Mouse (Mus musculus) heart, embryonic 11.5 days (tissue): ENCODE measurements around the gene Ado. TPM values are rescaled to one million over a fixed set of nuclear protein-coding genes. Genes with fewer than 3 reads are reported as not detected.

Experiments
- ATAC-seq: fragments of 200-750 bp; cut with Nextera tagmentation; replicated peaks from 2 replicates; pipeline ENCODE4 v1.8.0; 2017; ENCODE audit warnings: moderate library complexity; ENCODE audit not compliant: insufficient number of reproducible peaks, low FRiP score, low TSS enrichment
- H3K27ac ChIP-seq: fragments of 300-500 bp; sonication (generic); 2 replicates; pipeline ENCODE4 v1.5.1; 2014; ENCODE audit warnings: mild to moderate bottlenecking, low read depth, low read length
- H3K27me3 ChIP-seq: fragments of 300-500 bp; sonication (generic); 2 replicates; pipeline ENCODE4 v1.6.1; 2014; ENCODE audit warnings: mild to moderate bottlenecking, low read length, mixed read lengths; ENCODE audit not compliant: control insufficient read depth, insufficient read depth
- H3K36me3 ChIP-seq: fragments of 300-500 bp; sonication (generic); 2 replicates; pipeline ENCODE4 v1.6.1; 2014; ENCODE audit warnings: mild to moderate bottlenecking, low read length, moderate library complexity, mixed read lengths; ENCODE audit not compliant: control insufficient read depth, insufficient read depth
- H3K4me1 ChIP-seq: fragments of 300-500 bp; sonication (generic); 2 replicates; pipeline ENCODE4 v1.6.1; 2014; ENCODE audit warnings: low read length; ENCODE audit not compliant: control insufficient read depth, insufficient read depth
- H3K4me2 ChIP-seq: fragments of 300-500 bp; sonication (generic); 2 replicates; pipeline ENCODE4 v1.6.1; 2014; ENCODE audit warnings: mild to moderate bottlenecking, moderate library complexity
- H3K4me3 ChIP-seq: fragments of 300-500 bp; sonication (generic); 2 replicates; pipeline ENCODE4 v1.5.1; 2014; ENCODE audit warnings: low read depth, low read length
- H3K9ac ChIP-seq: fragments of 300-500 bp; sonication (generic); 2 replicates; pipeline ENCODE4 v1.6.1; 2014; ENCODE audit warnings: mild to moderate bottlenecking, low read depth, low read length, moderate library complexity
- H3K9me3 ChIP-seq: fragments of 300-500 bp; sonication (generic); replicated peaks from 2 replicates; pipeline ENCODE4 v1.6.1; 2016; ENCODE audit warnings: low read length; ENCODE audit not compliant: control insufficient read depth
- WGBS: fragments of 180-500 bp; shearing (Covaris S2); extraction: QIAGEN DNeasy Blood & Tissue Kit; methylation state at CpG from one replicate; pipeline ENCODE4 v1.1.7; 2014; ENCODE audit not compliant: insufficient replicate concordance; 5-methylcytosine and 5-hydroxymethylcytosine counted together
- polyA plus RNA-seq: library from polyadenylated mRNA; unstranded; fragments of >200 nt; fragmentation: Nextera tagmentation; extraction: Ambion mirVana; gene quantifications from 2 replicates; pipeline ENCODE4 v1.2.1, GENCODE M21; 2014

Gene Ado
- polyA plus RNA-seq, result 54.3 and 57.7 TPM in 2 replicates

DNA sequence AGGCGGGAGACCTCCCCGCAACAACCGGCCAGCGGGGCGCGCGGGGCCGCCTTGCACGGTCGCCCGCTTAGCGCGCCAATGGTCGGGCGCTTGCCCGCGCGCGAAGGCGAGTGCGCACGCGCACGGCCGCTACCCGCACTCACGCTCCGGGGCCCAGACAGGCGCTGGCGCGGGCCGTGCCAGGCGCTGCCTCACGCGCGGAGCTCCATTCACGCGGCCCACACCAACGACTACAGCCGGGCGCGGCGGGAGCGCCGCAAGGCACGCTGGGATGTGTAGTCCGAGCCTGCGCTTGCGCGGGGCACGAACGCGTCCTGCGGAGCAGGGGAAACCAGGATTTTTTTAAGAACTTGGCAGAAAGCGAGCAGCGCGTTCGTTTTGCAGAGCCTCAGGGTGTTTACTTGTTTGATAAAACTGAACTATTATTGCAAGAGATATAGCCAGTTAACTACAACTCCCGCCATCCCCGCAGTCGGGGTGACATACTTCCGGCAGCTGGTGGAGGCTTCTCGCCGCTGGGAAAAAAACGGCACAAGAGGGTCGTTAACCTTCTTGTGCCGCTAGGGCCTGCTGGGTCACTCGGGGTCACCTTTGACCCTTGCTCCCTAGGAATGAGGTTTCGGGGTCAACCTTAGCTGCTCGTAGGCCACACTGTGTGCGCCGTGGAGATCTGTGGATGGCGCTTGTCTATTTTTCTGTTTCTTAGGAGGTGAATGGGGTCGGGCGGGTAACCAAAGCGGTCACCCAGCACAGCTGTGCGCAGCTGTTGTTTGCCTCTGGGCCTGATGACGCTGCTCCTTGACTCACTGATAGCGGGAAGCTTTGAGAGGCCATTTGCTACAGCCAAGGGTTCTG, at the start of gene Ado:
Gene Ado, minus strand, starts transcription at position 79 of the 855 bp plus-strand sequence.
- H3K9ac ChIP-seq, result peak within 1 kb of the TSS; percentile 86
- peak within 1 kb of the TSS; percentile 97 for H3K4me2 ChIP-seq
- peaks cover 24% of the 10 kb centered on the region for H3K4me1 ChIP-seq
- WGBS, result under 1% methylated on average over 79 of the region's 79 CpGs
- H3K9me3 ChIP-seq, result no peaks in the 10 kb centered on the region
- H3K27ac ChIP-seq, result peak within 1 kb of the TSS; percentile 84
- H3K4me3 ChIP-seq, result peak within 1 kb of the TSS; percentile 71
- peak; percentile 91 for ATAC-seq
- H3K36me3 ChIP-seq, result no peaks in the 10 kb centered on the region
- no peaks in the 10 kb centered on the region for H3K27me3 ChIP-seq

GRCm38 (mm10) chr10:67595278-67595677, 46.5 kb upstream of the Ado start:
- H3K9me3 ChIP-seq, result no peaks in the 10 kb centered on the region
- no peaks in the 10 kb centered on the region for H3K4me1 ChIP-seq
- no peak overlapping the region for H3K9ac ChIP-seq
- no peak overlapping the region for H3K4me3 ChIP-seq
- no peak overlapping the region for H3K27ac ChIP-seq
- H3K27me3 ChIP-seq, result no peaks in the 10 kb centered on the region
- H3K4me2 ChIP-seq, result no peak overlapping the region
- no peak for ATAC-seq
- H3K36me3 ChIP-seq, result no peaks in the 10 kb centered on the region
- 81% methylated on average over 3 of the region's 3 CpGs for WGBS

DNA sequence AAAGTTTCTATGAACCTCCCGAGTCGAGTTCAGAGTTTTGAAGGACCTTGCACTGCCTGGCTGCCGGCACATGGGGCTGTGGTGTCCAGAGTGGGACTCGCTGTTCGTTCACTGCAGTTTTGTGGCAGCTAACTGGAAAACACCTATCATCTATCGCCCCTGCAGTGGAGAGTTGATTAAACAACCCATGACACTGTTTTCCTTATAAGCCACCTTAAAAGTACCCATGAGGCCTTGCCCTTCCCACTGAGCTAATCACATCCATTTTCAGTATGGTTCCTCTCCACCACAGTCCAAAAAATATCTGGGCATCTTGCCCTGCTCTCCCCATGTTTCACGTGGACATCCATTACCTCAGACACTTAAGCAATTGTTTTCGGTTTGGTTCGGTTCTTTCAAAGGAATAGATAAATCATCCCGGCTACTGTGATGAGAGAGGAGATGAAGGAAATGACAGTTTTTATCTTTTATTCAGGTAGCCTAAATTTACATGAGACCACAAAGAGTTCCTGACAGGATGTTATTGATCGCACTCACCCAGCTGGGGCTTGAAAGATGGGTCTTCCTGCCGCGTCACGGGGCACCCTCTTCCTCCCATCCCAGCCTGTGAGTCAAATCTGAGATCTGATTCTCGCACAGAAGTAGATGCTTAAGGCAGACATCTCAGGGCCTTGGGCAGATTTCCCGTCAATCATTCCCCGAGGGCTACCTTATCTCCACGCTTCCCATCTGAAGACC, 37.3 kb upstream of the Ado start:
- H3K9me3 ChIP-seq, result no peaks in the 10 kb centered on the region
- H3K4me1 ChIP-seq, result no peaks in the 10 kb centered on the region
- no peak overlapping the region for H3K9ac ChIP-seq
- ATAC-seq, result no peak
- no peaks in the 10 kb centered on the region for H3K36me3 ChIP-seq
- 77% methylated on average over 18 of the region's 18 CpGs for WGBS
- H3K27me3 ChIP-seq, result no peaks in the 10 kb centered on the region
- no peak overlapping the region for H3K4me2 ChIP-seq
- no peak overlapping the region for H3K4me3 ChIP-seq
- H3K27ac ChIP-seq, result no peak overlapping the region

- no peaks in the 10 kb centered on the region for H3K27me3 ChIP-seq
- no peaks in the 10 kb centered on the region for H3K36me3 ChIP-seq
- ATAC-seq, result no peak
- H3K4me2 ChIP-seq, result no peak overlapping the region
- no peak overlapping the region for H3K4me3 ChIP-seq
- no peak overlapping the region for H3K9ac ChIP-seq
- H3K27ac ChIP-seq, result no peak overlapping the region
- no peaks in the 10 kb centered on the region for H3K9me3 ChIP-seq
- WGBS, result 63% methylated on average over 12 of the region's 12 CpGs
- H3K4me1 ChIP-seq, result peaks cover 3% of the 10 kb centered on the region; the same call in 1 of the 2 replicates
Measured at GRCm38 (mm10) chr10:67581698-67582285, 33.0 kb upstream of the Ado start.

GRCm38 (mm10) chr10:67579830-67580229, 31.1 kb upstream of the Ado start:
- no peaks in the 10 kb centered on the region for H3K27me3 ChIP-seq
- no peak overlapping the region for H3K4me2 ChIP-seq
- H3K4me3 ChIP-seq, result no peak overlapping the region
- H3K36me3 ChIP-seq, result no peaks in the 10 kb centered on the region
- H3K27ac ChIP-seq, result no peak overlapping the region
- no peak overlapping the region for H3K9ac ChIP-seq
- H3K9me3 ChIP-seq, result no peaks in the 10 kb centered on the region
- WGBS, result 86% methylated on average over 4 of the region's 4 CpGs
- peaks cover 3% of the 10 kb centered on the region; the same call in 1 of the 2 replicates for H3K4me1 ChIP-seq
- ATAC-seq, result no peak

DNA sequence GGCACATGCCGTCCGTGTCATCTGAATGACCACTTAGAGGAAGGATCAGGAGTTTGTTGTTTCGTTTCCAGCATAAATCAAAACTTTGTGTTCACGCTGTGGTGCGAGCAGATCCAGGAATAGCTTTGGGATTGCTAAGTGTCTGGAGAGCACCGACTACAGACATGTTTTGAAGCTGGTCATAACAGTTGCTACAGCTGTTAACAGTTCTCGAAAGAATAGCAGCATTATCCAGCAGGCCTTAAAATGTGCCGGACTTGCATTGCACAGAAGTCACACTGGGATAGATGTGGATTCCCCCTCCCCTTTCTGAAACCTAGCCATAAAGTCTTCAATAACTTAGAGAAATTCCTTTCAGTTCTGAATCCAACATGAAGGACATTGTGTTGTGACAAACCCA, 24.6 kb upstream of the Ado start:
- Histone ChIP-seq H3K4me2 (no peak overlapping the region), H3K9me3 (no peaks in the 10 kb centered on the region), H3K9ac (no peak overlapping the region), H3K27me3 (no peaks in the 10 kb centered on the region), H3K4me3 (no peak overlapping the region), H3K4me1 (peaks cover 3% of the 10 kb centered on the region), H3K27ac (no peak overlapping the region), H3K36me3 (no peaks in the 10 kb centered on the region)
- 58% methylated on average over 8 of the region's 8 CpGs for WGBS
- no peak for ATAC-seq

GRCm38 (mm10) chr10:67571443-67571842, 22.7 kb upstream of the Ado start:
- WGBS, result 45% methylated on average over 14 of the region's 14 CpGs
- Histone ChIP-seq H3K9ac (no peak overlapping the region), H3K36me3 (no peaks in the 10 kb centered on the region), H3K27me3 (no peaks in the 10 kb centered on the region), H3K27ac (no peak overlapping the region), H3K4me1 (peaks cover 3% of the 10 kb centered on the region), H3K9me3 (no peaks in the 10 kb centered on the region), H3K4me2 (no peak overlapping the region), H3K4me3 (no peak overlapping the region)
- no peak for ATAC-seq

GRCm38 (mm10) chr10:67569539-67569938, 20.8 kb upstream of the Ado start:
- H3K4me1 ChIP-seq, result peaks cover 3% of the 10 kb centered on the region
- no peak overlapping the region for H3K9ac ChIP-seq
- H3K4me2 ChIP-seq, result no peak overlapping the region
- 52% methylated on average over 7 of the region's 7 CpGs for WGBS
- no peaks in the 10 kb centered on the region for H3K36me3 ChIP-seq
- no peaks in the 10 kb centered on the region for H3K9me3 ChIP-seq
- no peaks in the 10 kb centered on the region for H3K27me3 ChIP-seq
- no peak for ATAC-seq
- no peak overlapping the region for H3K4me3 ChIP-seq
- H3K27ac ChIP-seq, result no peak overlapping the region
